Mouse (Mus musculus): ENCODE results near the gene Rel. TPM values are rescaled to one million over a fixed set of nuclear protein-coding genes. Genes with fewer than 3 reads are reported as not detected.
"Not testable (repeated sequence)": the region's sequence is repeated elsewhere in the genome, so short reads cannot be mapped to it uniquely, and the experiment has no call there.

Gene Rel
- polyA plus RNA-seq, 1 experiment from 2014 or later = 0.54 TPM

GRCm38 (mm10) chr11:23801851-23802250 is 31.1 kb upstream of the Rel start:
- H3K4me2 ChIP-seq (ENCODE audit: low read length) = no peak overlapping the region
- no peaks in the 10 kb centered on the region for H3K27me3 ChIP-seq (ENCODE audit: insufficient read depth, low read length)
- H3K27ac ChIP-seq = no peak overlapping the region
- H3K4me1 ChIP-seq (replicated peaks; ENCODE audit: insufficient read depth, low read length) = no peaks in the 10 kb centered on the region
- no peaks in the 10 kb centered on the region for H3K9me3 ChIP-seq (replicated peaks; ENCODE audit: low read length)
- no peak overlapping the region for H3K9ac ChIP-seq (ENCODE audit: low read depth, low read length)
- no peak for DNase-seq (ENCODE audit: low spot score)
- H3K4me3 ChIP-seq (replicated peaks; ENCODE audit: low read depth, low read length) = no peak overlapping the region
- no peak for ATAC-seq (replicated peaks; ENCODE audit: low FRiP score, low read depth)
- no peaks in the 10 kb centered on the region for H3K36me3 ChIP-seq (ENCODE audit: insufficient read depth, low read length)
- 66% methylated on average over 7 of the region's 7 CpGs for WGBS
- no peak for TF ChIP-seq CTCF (IDR thresholded peaks at IDR 0.05; ENCODE audit: low read depth)

- H3K27me3 ChIP-seq (ENCODE audit: insufficient read depth, low read length); H3K4me2 ChIP-seq (ENCODE audit: low read length); ATAC-seq (replicated peaks; ENCODE audit: low FRiP score, low read depth); H3K27ac ChIP-seq; H3K9ac ChIP-seq (ENCODE audit: low read depth, low read length); H3K9me3 ChIP-seq (replicated peaks; ENCODE audit: low read length); DNase-seq (ENCODE audit: low spot score); H3K4me1 ChIP-seq (replicated peaks; ENCODE audit: insufficient read depth, low read length); H3K36me3 ChIP-seq (ENCODE audit: insufficient read depth, low read length); H3K4me3 ChIP-seq (replicated peaks; ENCODE audit: low read depth, low read length): not testable (repeated sequence)
- WGBS = 86% methylated on average over 5 of the region's 5 CpGs
Observed at GRCm38 (mm10) chr11:23783677-23784076, 12.9 kb upstream of the Rel start.

GRCm38 (mm10) chr11:23783085-23783484 is 12.3 kb upstream of the Rel start:
- Histone ChIP-seq H3K27me3 (ENCODE audit: insufficient read depth, low read length) (no peaks in the 10 kb centered on the region), H3K36me3 (ENCODE audit: insufficient read depth, low read length) (no peaks in the 10 kb centered on the region), H3K4me3 (replicated peaks; ENCODE audit: low read depth, low read length) (no peak overlapping the region), H3K9ac (ENCODE audit: low read depth, low read length) (no peak overlapping the region), H3K27ac (no peak overlapping the region), H3K4me2 (ENCODE audit: low read length) (no peak overlapping the region), H3K9me3 (replicated peaks; ENCODE audit: low read length) (no peaks in the 10 kb centered on the region), H3K4me1 (replicated peaks; ENCODE audit: insufficient read depth, low read length) (no peaks in the 10 kb centered on the region)
- TF ChIP-seq CTCF (IDR thresholded peaks at IDR 0.05; ENCODE audit: low read depth) = no peak
- WGBS = 84% methylated on average over 5 of the region's 5 CpGs
- no peak for ATAC-seq (replicated peaks; ENCODE audit: low FRiP score, low read depth)
- no peak for DNase-seq (ENCODE audit: low spot score)

GRCm38 (mm10) chr11:23782038-23782437 is 11.3 kb upstream of the Rel start:
- ATAC-seq (replicated peaks; ENCODE audit: low FRiP score, low read depth) = no peak
- Histone ChIP-seq H3K4me2 (ENCODE audit: low read length) (no peak overlapping the region), H3K27ac (no peak overlapping the region), H3K9me3 (replicated peaks; ENCODE audit: low read length) (no peaks in the 10 kb centered on the region), H3K4me3 (replicated peaks; ENCODE audit: low read depth, low read length) (no peak overlapping the region), H3K36me3 (ENCODE audit: insufficient read depth, low read length) (no peaks in the 10 kb centered on the region), H3K9ac (ENCODE audit: low read depth, low read length) (no peak overlapping the region), H3K4me1 (replicated peaks; ENCODE audit: insufficient read depth, low read length) (no peaks in the 10 kb centered on the region), H3K27me3 (ENCODE audit: insufficient read depth, low read length) (no peaks in the 10 kb centered on the region)
- WGBS = 60% methylated on average over 3 of the region's 3 CpGs
- peak; percentile 12 for DNase-seq (ENCODE audit: low spot score)
- TF ChIP-seq CTCF (IDR thresholded peaks at IDR 0.05; ENCODE audit: low read depth) = no peak

- H3K27me3 ChIP-seq (ENCODE audit: insufficient read depth, low read length) = no peaks in the 10 kb centered on the region
- WGBS = 85% methylated on average over 8 of the region's 8 CpGs
- TF ChIP-seq CTCF (IDR thresholded peaks at IDR 0.05; ENCODE audit: low read depth) = no peak
- H3K36me3 ChIP-seq (ENCODE audit: insufficient read depth, low read length) = no peaks in the 10 kb centered on the region
- no peak for ATAC-seq (replicated peaks; ENCODE audit: low FRiP score, low read depth)
- no peak overlapping the region for H3K27ac ChIP-seq
- no peaks in the 10 kb centered on the region for H3K9me3 ChIP-seq (replicated peaks; ENCODE audit: low read length)
- no peak overlapping the region for H3K4me3 ChIP-seq (replicated peaks; ENCODE audit: low read depth, low read length)
- no peaks in the 10 kb centered on the region for H3K4me1 ChIP-seq (replicated peaks; ENCODE audit: insufficient read depth, low read length)
- H3K9ac ChIP-seq (ENCODE audit: low read depth, low read length) = no peak overlapping the region
- no peak overlapping the region for H3K4me2 ChIP-seq (ENCODE audit: low read length)
- no peak for DNase-seq (ENCODE audit: low spot score)
Observed at GRCm38 (mm10) chr11:23778787-23779201, 8.0 kb upstream of the Rel start.

GRCm38 (mm10) chr11:23772471-23772870 is 1.7 kb upstream of the Rel start:
- Histone ChIP-seq H3K4me3 (replicated peaks; ENCODE audit: low read depth, low read length) (no peak overlapping the region), H3K4me2 (ENCODE audit: low read length) (no peak overlapping the region), H3K9me3 (replicated peaks; ENCODE audit: low read length) (no peaks in the 10 kb centered on the region), H3K9ac (ENCODE audit: low read depth, low read length) (no peak overlapping the region), H3K4me1 (replicated peaks; ENCODE audit: insufficient read depth, low read length) (no peaks in the 10 kb centered on the region), H3K27me3 (ENCODE audit: insufficient read depth, low read length) (no peaks in the 10 kb centered on the region), H3K27ac (no peak overlapping the region), H3K36me3 (ENCODE audit: insufficient read depth, low read length) (no peaks in the 10 kb centered on the region)
- 34% methylated on average over 1 of the region's 1 CpGs for WGBS
- ATAC-seq (replicated peaks; ENCODE audit: low FRiP score, low read depth) (no peak), DNase-seq (ENCODE audit: low spot score) (no peak)
- TF ChIP-seq CTCF (IDR thresholded peaks at IDR 0.05; ENCODE audit: low read depth) = no peak

- DNase-seq (ENCODE audit: low spot score) = peak; percentile 36
- H3K9me3 ChIP-seq (replicated peaks; ENCODE audit: low read length) = no peaks in the 10 kb centered on the region
- no peaks in the 10 kb centered on the region for H3K4me1 ChIP-seq (replicated peaks; ENCODE audit: insufficient read depth, low read length)
- no peaks in the 10 kb centered on the region for H3K27me3 ChIP-seq (ENCODE audit: insufficient read depth, low read length)
- peak; percentile 6; the same call in 1 of the 2 replicates for ATAC-seq (replicated peaks; ENCODE audit: low FRiP score, low read depth)
- peak overlapping the region; percentile 80 for H3K9ac ChIP-seq (ENCODE audit: low read depth, low read length)
- TF ChIP-seq CTCF (IDR thresholded peaks at IDR 0.05; ENCODE audit: low read depth) = no peak
- H3K27ac ChIP-seq = peak overlapping the region; percentile 88
- H3K36me3 ChIP-seq (ENCODE audit: insufficient read depth, low read length) = no peaks in the 10 kb centered on the region
- peak overlapping the region; percentile 65 for H3K4me3 ChIP-seq (replicated peaks; ENCODE audit: low read depth, low read length)
- H3K4me2 ChIP-seq (ENCODE audit: low read length) = peak overlapping the region; percentile 77
- 7% methylated on average over 21 of the region's 21 CpGs for WGBS
Observed at GRCm38 (mm10) chr11:23771507-23772097, 832 bp upstream of the Rel start.

Measured in kidney, postnatal 0 days (tissue).